Mouse (Mus musculus) hindbrain, embryonic 10.5 days (tissue): ENCODE results near the gene Lurap1l. TPM values are rescaled to one million over a fixed set of nuclear protein-coding genes. Genes with fewer than 3 reads are reported as not detected.

Experiments
- DNase-seq: peaks from one replicate; pipeline ENCODE4 v3.0.0-alpha.2; 2017; ENCODE audit warnings: low spot score
- H3K27ac ChIP-seq: fragments of 300-500 bp; sonication (generic); 2 replicates; pipeline ENCODE4 v1.5.1; 2016; ENCODE audit warnings: mild to moderate bottlenecking, moderate library complexity
- H3K27me3 ChIP-seq: fragments of 300-500 bp; sonication (generic); 2 replicates; pipeline ENCODE4 v1.6.1; 2016; ENCODE audit warnings: mild to moderate bottlenecking; ENCODE audit not compliant: poor library complexity, insufficient read depth, severe bottlenecking
- H3K36me3 ChIP-seq: fragments of 300-500 bp; sonication (generic); 2 replicates; pipeline ENCODE4 v1.6.1; 2016; ENCODE audit warnings: mild to moderate bottlenecking, moderate library complexity
- H3K4me1 ChIP-seq: fragments of 300-500 bp; sonication (generic); replicated peaks from 2 replicates; pipeline ENCODE4 v1.6.1; 2016; ENCODE audit warnings: mild to moderate bottlenecking
- H3K4me3 ChIP-seq: fragments of 300-500 bp; sonication (generic); 2 replicates; pipeline ENCODE4 v1.5.1; 2016; ENCODE audit warnings: mild to moderate bottlenecking, moderate library complexity
- H3K9me3 ChIP-seq: fragments of 300-500 bp; sonication (generic); 2 replicates; pipeline ENCODE4 v1.6.1; 2016; ENCODE audit warnings: mild to moderate bottlenecking, moderate library complexity
- WGBS: fragments of 180-500 bp; shearing (Covaris S2); methylation state at CpG from one replicate; pipeline ENCODE4 v1.1.7; 2016; 5-methylcytosine and 5-hydroxymethylcytosine counted together
- polyA plus RNA-seq: library from polyadenylated mRNA; unstranded; fragments of >200 nt; fragmentation: Nextera tagmentation; extraction: Ambion mirVana; gene quantifications from 2 replicates; pipeline ENCODE4 v1.2.1, GENCODE M21; 2016

Lurap1l gene
- polyA plus RNA-seq, result 2.8 and 2.9 TPM in 2 replicates

- 0 out of 2 replicates have a peak, but pooled peaks cover 5% of the 10 kb centered on the region for H3K4me1 ChIP-seq
- DNase-seq, result peak; percentile 53
- H3K4me3 ChIP-seq, result peak within 1 kb of the TSS; percentile 64
- H3K27ac ChIP-seq, result peak within 1 kb of the TSS; percentile 87
- no peaks in the 10 kb centered on the region for H3K36me3 ChIP-seq
- no peaks in the 10 kb centered on the region for H3K9me3 ChIP-seq
- under 1% methylated on average over 10 of the region's 10 CpGs for WGBS
- H3K27me3 ChIP-seq, result no peaks in the 10 kb centered on the region
Measured at GRCm38 (mm10) chr4:80910481-80910870, at the start of gene Lurap1l. Lurap1l (plus strand) TSS chr4:80910646.

GRCm38 (mm10) chr4:80862962-80863361 is 47.5 kb upstream of the Lurap1l start:
- peaks cover 7% of the 10 kb centered on the region for H3K4me1 ChIP-seq
- DNase-seq, result no peak
- no peaks in the 10 kb centered on the region for H3K36me3 ChIP-seq
- 86% methylated on average over 9 of the region's 9 CpGs for WGBS
- no peak overlapping the region for H3K4me3 ChIP-seq
- no peaks in the 10 kb centered on the region for H3K9me3 ChIP-seq
- H3K27ac ChIP-seq, result no peak overlapping the region
- H3K27me3 ChIP-seq, result no peaks in the 10 kb centered on the region

GRCm38 (mm10) chr4:80863906-80864305 is 46.5 kb upstream of the Lurap1l start:
- Histone ChIP-seq H3K4me3 (no peak overlapping the region), H3K27me3 (no peaks in the 10 kb centered on the region), H3K9me3 (no peaks in the 10 kb centered on the region), H3K36me3 (no peaks in the 10 kb centered on the region), H3K27ac (no peak overlapping the region), H3K4me1 (peaks cover 7% of the 10 kb centered on the region)
- 63% methylated on average over 7 of the region's 7 CpGs for WGBS
- no peak for DNase-seq

- Histone ChIP-seq H3K27ac (peak overlapping the region; percentile 77), H3K9me3 (no peaks in the 10 kb centered on the region), H3K27me3 (no peaks in the 10 kb centered on the region), H3K36me3 (no peaks in the 10 kb centered on the region), H3K4me3 (peak overlapping the region; percentile 50), H3K4me1 (peaks cover 7% of the 10 kb centered on the region)
- peak; percentile 52 for DNase-seq
- WGBS, result under 1% methylated on average over 17 of the region's 17 CpGs
Measured at GRCm38 (mm10) chr4:80864511-80864922, 45.9 kb upstream of the Lurap1l start.

GRCm38 (mm10) chr4:80866065-80866464 is 44.4 kb upstream of the Lurap1l start:
- H3K4me3 ChIP-seq, result no peak overlapping the region
- H3K4me1 ChIP-seq, result peaks cover 7% of the 10 kb centered on the region
- DNase-seq, result no peak
- H3K27ac ChIP-seq, result no peak overlapping the region
- 35% methylated on average over 5 of the region's 5 CpGs for WGBS
- no peaks in the 10 kb centered on the region for H3K36me3 ChIP-seq
- H3K27me3 ChIP-seq, result no peaks in the 10 kb centered on the region
- no peaks in the 10 kb centered on the region for H3K9me3 ChIP-seq

GRCm38 (mm10) chr4:80869598-80869997 is 40.8 kb upstream of the Lurap1l start:
- Histone ChIP-seq H3K36me3 (no peaks in the 10 kb centered on the region), H3K27me3 (no peaks in the 10 kb centered on the region), H3K4me3 (no peak overlapping the region), H3K4me1 (peaks cover 10% of the 10 kb centered on the region), H3K9me3 (no peaks in the 10 kb centered on the region), H3K27ac (no peak overlapping the region)
- no peak for DNase-seq
- WGBS, result 60% methylated on average over 2 of the region's 2 CpGs

GRCm38 (mm10) chr4:80872847-80873644 is 37.4 kb upstream of the Lurap1l start:
- H3K4me3 ChIP-seq, result no peak overlapping the region
- no peaks in the 10 kb centered on the region for H3K27me3 ChIP-seq
- H3K27ac ChIP-seq, result no peak overlapping the region
- 40% methylated on average over 6 of the region's 6 CpGs for WGBS
- no peaks in the 10 kb centered on the region for H3K36me3 ChIP-seq
- no peaks in the 10 kb centered on the region for H3K9me3 ChIP-seq
- DNase-seq, result peak; percentile 6
- H3K4me1 ChIP-seq, result peaks cover 6% of the 10 kb centered on the region; the same call in 1 of the 2 replicates

GRCm38 (mm10) chr4:80874121-80874859 is 36.2 kb upstream of the Lurap1l start:
- 52% methylated on average over 5 of the region's 5 CpGs for WGBS
- no peaks in the 10 kb centered on the region for H3K36me3 ChIP-seq

GRCm38 (mm10) chr4:80875055-80875454 is 35.4 kb upstream of the Lurap1l start:
- H3K4me3 ChIP-seq, result no peak overlapping the region
- H3K27ac ChIP-seq, result no peak overlapping the region
- H3K36me3 ChIP-seq, result no peaks in the 10 kb centered on the region
- no peaks in the 10 kb centered on the region for H3K27me3 ChIP-seq
- DNase-seq, result no peak
- whole genome bisulfite sequencing, result 66% methylated on average over 4 of the region's 4 CpGs
- H3K9me3 ChIP-seq, result no peaks in the 10 kb centered on the region
- peaks cover 6% of the 10 kb centered on the region; the same call in 1 of the 2 replicates for H3K4me1 ChIP-seq

More at GRCm38 (mm10) chr4:80874121-80874859, 36.2 kb upstream of the Lurap1l start:
- no peak for DNase-seq
- no peak overlapping the region for H3K4me3 ChIP-seq
- H3K4me1 ChIP-seq, result peaks cover 6% of the 10 kb centered on the region; the same call in 1 of the 2 replicates
- no peak overlapping the region for H3K27ac ChIP-seq
- no peaks in the 10 kb centered on the region for H3K9me3 ChIP-seq
- no peaks in the 10 kb centered on the region for H3K27me3 ChIP-seq

GRCm38 (mm10) chr4:80881996-80882599 is 28.3 kb upstream of the Lurap1l start:
- no peak overlapping the region for H3K4me3 ChIP-seq
- no peaks in the 10 kb centered on the region for H3K36me3 ChIP-seq
- H3K9me3 ChIP-seq, result no peaks in the 10 kb centered on the region
- no peak for DNase-seq
- no peaks in the 10 kb centered on the region for H3K4me1 ChIP-seq
- H3K27ac ChIP-seq, result no peak overlapping the region
- 92% methylated on average over 1 of the region's 1 CpGs for WGBS
- H3K27me3 ChIP-seq, result no peaks in the 10 kb centered on the region

GRCm38 (mm10) chr4:80886631-80887030 is 23.8 kb upstream of the Lurap1l start:
- DNase-seq, result no peak
- no peak overlapping the region for H3K4me3 ChIP-seq
- WGBS, result 79% methylated on average over 4 of the region's 4 CpGs
- H3K27me3 ChIP-seq, result no peaks in the 10 kb centered on the region
- no peak overlapping the region for H3K27ac ChIP-seq
- no peaks in the 10 kb centered on the region for H3K4me1 ChIP-seq
- no peaks in the 10 kb centered on the region for H3K36me3 ChIP-seq
- H3K9me3 ChIP-seq, result no peaks in the 10 kb centered on the region

- 90% methylated on average over 6 of the region's 6 CpGs for WGBS
- no peak overlapping the region for H3K4me3 ChIP-seq
- H3K9me3 ChIP-seq, result no peaks in the 10 kb centered on the region
Measured at GRCm38 (mm10) chr4:80891004-80891403, 19.4 kb upstream of the Lurap1l start.

More at GRCm38 (mm10) chr4:80891004-80891403, 19.4 kb upstream of the Lurap1l start:
- Histone ChIP-seq H3K27ac (no peak overlapping the region), H3K4me1 (0 out of 2 replicates have a peak, but pooled peaks cover 4% of the 10 kb centered on the region), H3K36me3 (no peaks in the 10 kb centered on the region), H3K27me3 (no peaks in the 10 kb centered on the region)
- no peak for DNase-seq
